Mouse (Mus musculus) v-Abl transformed pro-B cells (cell line): ENCODE measurements at regions not wholly inside any gene's neighbourhood (a gene's known extent, or its start where the extent isn't known, plus 50 kb on each side); places are given as distances from the start of the nearest gene placed in this dataset.

ENCODE experiments used
- in situ Hi-C, 2 experiments: fragments of 400-800 bp; cut with MboI; formaldehyde crosslinking; loops; one replicate each; pipeline ENCODE4 v1.15.1; 2025; ENCODE audit not compliant: unreplicated experiment in 2 of 2

DNA sequence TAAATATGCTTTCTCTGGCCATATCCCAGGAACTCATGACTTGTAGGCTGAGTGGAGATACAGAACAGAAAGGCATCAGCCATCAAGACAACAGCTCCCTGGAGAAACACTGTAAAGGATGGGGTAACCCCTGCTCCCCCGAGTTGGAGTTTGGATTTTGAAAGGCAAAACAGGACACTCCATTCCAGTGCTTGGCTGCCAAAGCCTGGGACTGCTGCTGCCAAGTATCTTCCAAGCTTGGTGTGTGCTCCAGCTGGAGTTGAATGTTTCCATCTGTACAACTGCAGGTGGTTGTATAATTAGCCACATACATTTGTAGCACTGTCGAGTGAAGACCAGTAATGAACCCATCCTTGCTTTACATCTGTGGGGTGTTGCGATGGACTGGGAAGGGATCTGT is 62.1 kb downstream of the 4933412E24Rik start:
- in situ Hi-C loops, result no loop called here

DNA sequence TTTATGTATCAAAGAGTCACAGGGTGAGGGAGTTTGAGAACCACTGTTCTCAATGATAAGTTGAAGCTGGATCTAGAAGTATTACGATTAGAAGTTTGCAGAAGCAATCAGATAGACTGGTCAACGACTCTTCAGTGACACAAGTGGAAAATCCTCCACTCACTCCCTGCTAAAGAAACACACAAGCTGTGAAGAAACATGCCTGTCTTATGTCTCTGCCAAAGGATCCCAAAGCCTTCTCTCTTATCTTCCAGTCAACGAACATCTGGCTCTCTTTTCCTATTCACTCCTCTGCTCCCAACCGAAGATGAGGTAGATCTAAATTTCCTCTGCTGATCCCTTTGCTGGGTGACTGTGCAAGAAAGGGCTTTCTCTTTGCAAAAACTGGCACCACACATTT is 62.6 kb downstream of the 4933412E24Rik start:
- in situ Hi-C loops, result no loop called here

DNA sequence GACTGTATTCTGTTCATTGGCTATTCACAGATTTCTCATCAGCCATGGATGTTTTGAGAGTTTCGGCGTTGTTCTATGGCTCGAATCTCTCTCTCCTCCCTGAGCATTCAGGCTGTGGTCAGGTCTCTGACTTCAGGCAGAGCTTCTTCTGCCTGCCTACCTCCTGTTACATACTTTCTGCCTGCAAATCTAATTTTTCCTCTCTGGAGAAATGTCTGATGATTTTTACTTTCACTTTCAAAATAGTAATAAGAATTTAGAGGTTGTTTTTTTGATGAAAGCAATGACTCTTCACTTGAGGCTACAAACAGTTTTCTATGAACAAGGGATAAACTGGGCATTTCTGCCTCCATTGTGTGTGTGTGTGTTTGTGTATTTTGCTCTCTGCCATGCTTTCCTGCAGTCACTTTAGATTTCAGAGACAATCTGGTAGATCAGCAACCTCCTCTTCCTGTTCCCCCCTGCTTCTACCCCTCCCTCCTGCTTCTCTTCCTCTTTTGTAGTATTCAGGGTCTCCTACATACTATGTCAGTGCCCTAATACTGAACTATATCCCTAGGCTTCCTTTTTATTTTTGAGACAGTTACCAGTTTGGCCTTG is 65.7 kb downstream of the 4933412E24Rik start:
- in situ Hi-C loops, result no loop called here

DNA sequence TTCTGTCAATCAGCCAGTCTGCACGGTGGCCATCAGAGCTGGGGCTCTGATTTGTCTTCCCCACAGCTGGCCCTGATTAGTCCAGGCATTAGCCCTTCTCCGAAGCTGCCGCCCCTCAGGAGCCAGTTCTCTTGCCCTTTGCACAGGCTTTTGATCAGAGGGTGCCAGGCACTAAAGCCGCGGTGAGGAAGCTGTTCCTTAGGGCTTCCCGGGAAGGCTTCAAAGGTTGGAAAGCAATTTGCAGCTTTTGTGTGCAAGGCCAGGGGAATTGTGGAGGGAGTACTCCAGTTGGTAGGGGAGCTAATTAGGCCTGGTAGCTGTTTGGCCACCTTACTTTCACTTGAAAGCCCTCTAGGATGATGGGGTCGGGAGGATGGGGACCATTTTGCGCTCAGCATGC is 71.2 kb downstream of the 4933412E24Rik start:
- in situ Hi-C loops, result no loop called here

DNA sequence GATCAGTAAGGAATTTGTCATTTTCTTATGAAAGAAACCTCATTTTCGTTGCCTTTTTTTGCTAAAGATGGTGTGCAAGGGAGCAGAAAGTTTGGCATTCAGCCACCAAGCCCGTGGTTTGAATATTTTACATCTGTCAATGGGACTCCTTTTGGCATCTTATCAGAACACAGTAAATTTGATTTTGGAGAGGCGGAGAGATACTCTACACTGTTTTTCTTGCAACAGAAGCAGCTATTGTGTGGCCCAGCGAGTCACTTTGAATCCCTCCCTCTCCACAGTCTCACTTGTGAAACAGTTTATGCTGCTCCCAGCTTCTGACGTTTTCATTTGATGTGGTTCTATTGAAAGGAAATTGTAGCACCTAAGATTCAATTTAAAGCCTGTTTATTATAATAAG is 79.9 kb downstream of the 4933412E24Rik start:
- in situ Hi-C loops, result no loop called here

DNA sequence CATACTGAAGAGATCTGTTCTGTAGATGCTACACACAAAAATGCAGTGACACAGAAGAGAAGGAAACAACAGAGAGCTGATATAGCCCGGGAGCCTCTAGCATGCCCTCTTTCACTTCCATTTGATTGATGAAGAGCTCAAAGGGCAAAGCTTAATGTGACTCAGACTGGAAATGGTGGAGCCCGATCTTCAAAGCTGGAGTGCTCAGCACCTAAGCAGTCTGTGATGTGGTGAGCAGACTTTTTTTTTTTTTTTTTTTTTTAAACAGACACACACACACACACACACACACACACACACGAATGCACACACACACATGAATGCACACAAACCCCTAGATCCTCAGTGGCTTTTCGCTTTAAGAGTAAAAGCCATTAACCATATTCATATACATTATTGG is 102.6 kb downstream of the 4933412E24Rik start:
- in situ Hi-C loops, result no loop called here

DNA sequence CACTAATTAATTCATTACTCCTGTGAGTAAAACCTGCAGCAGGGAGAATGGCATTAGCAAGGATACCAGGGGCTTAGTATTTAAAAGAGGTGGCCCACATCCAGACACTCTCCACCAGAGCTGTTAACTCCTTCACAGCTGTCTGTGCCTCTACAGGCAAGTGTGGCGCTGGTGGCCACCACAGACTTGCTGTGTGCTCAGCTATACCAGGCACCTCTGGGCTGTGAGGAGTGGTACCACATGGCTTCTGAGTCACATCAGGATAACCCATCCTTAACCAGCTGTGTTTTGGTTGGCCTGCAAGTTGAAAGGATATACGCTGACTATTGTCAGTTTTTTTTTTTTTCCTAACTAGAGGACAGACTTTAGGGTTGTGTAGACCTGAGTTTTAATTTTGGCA is 108.1 kb downstream of the 4933412E24Rik start:
- in situ Hi-C loops, result loop anchor here (5.0 to 10.0 kb wide), 2 partner anchors 1187 to 1189 kb away; no protein-coding TSS in a partner anchor

DNA sequence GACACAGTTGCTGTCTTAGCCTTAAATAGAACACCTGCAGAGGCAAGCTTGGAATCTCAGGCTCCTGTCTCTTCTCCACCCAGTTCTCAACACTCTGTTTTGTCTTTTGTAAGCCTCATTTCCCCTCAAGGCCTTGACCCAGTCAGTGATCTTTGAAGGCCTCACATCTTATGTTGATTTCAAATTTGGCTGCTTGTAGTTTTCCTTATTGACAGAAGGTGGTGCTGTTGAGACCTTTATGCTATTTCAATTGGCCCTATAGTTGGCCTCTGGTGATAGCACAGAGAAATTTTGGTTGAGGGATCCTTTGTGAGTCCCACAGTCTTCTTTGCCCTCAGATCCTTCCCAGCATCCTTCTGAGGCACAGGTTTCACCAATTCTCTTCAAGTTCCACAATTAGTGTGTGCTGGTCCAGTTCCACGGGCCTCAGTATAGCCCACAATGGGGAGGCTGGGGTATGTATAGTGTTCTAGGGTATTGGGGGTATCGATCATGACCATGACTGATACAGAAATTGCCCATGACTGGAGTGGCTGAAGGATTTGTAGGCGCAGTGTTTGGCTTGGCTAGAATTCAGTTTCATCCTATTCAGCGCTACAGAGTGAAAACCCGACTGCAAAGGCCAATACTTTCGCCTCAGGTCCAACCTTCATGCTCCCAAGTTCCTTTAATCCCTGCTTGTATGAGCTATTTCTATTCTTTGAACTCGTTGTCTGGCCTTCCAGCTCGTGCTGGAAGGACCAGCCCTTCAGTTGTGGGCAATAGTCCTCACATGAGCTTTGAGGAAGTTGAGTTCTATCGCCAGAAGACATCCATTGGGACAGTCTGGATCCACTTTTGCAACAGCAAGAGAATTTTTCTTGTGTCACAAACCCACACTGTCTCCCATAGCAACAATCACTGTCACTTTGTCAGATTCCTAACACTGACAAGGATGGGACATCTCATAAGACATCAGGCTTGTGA is 110.3 kb downstream of the 4933412E24Rik start:
- in situ Hi-C loops, result loop anchor here (5.0 to 10.0 kb wide), 2 partner anchors 1189 to 1191 kb away; no protein-coding TSS in a partner anchor

DNA sequence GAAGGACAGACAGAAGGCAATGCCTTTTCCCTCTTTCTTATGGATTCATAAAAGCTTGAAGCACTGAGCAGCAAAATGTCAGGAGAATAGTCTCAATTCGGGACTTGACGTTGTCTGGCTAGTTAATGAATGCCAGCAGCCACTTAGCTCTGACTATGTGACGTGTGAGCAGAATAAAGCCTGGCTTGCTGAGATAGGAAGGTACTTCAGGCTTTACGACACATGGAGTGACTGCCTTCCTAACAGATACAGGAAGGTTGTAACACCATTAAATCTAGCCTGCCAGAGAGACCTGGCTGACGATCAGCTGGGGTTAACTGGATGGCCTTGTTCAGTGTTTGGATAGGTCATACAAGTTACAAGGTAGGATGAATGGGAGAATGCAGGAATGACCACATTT is 111.7 kb downstream of the 4933412E24Rik start:
- in situ Hi-C loops, result loop anchor here (5.0 to 10.0 kb wide), 2 partner anchors 1190 to 1193 kb away; no protein-coding TSS in a partner anchor

DNA sequence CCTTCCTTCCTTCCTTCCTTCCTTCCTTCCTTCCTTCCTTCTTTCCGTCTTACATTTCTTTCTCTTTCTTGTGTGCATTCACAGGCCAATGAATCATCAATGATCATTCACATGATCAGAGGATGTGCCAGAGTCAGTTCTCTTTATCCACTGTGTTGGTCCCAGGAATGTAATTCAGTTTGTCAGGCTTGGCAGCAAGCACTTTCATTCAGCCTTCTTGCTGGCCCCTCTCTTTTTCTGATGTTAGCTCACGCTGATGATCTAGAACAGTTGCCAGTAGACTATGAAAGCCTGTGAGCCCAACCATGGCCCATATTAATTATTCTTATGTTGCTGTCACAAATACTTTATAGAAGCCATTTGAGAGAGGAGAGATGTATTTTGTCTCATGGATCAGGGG is 127.4 kb downstream of the 4933412E24Rik start:
- in situ Hi-C loops, result no loop called here

DNA sequence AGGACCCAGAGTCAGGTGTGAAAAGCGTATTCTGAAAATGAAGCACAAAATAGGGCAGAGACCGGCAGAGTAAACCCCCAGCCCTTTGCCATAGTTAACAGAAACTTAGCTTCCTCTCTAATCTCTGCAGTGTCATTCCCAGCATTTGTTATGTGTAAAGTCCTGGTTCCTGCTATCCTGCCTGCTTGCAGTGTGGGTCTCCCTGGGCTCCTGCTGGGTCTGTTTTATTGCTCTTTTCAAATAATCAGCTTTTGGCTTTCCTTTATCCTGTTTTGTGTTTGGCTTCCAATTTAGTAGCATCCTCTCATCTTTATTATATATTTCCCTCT is 128.3 kb downstream of the 4933412E24Rik start:
- in situ Hi-C loops, result no loop called here

DNA sequence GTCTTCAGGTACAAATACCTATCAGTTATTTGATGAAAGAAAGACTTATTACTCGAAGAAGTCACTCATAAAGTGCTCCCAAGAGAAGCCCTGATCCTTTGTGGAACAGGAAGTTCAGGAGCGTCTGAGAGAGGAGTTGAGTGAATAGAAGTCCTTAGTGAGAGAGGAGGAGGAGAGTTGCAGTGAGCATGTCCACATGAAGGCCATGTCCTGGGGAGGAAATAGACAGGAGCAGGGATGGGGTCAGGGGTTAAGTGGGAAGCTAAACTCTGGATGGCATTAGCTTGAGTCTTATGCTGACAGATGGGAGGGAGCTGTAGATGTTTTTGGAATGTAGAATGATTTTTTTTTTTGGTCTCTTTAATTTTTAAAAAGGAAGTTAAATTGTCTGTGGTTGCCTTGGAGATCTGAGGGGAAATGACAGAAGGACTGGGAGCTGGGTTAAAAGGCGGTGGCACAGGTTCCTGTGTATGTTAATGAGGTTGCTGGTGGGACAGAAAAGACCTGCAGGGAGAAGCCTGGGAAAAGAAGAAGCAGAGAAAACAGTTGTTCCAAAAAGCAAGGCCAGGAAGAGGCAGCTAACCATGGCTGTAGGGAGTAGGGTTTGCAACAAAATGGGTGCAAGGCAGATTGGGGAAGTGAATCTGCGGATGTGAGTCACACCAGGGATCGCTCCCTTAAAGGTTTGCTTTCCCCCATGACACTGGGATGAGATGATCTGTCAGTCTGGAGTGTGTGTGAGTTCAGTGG is 128.9 kb downstream of the 4933412E24Rik start:
- in situ Hi-C loops, result no loop called here

DNA sequence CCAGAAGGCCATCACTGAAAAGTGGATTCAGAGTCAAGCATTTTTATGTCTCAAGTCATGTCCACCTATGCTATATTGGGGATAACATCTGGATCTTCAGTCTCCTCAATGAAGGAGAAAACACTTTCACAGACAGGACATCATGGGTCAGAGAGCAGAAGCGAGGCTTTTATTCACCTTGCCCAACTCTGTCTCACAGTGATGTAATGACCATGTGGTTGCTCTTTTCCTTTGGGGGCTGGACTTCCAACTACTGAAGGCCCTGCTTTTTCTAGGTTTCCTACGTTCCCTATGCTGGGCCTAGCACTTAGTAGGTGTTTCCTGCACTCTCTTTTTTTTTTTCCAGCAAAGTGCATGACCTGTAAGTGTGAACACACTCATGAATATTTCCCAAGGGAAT is 130.4 kb downstream of the 4933412E24Rik start:
- in situ Hi-C loops, result no loop called here

DNA sequence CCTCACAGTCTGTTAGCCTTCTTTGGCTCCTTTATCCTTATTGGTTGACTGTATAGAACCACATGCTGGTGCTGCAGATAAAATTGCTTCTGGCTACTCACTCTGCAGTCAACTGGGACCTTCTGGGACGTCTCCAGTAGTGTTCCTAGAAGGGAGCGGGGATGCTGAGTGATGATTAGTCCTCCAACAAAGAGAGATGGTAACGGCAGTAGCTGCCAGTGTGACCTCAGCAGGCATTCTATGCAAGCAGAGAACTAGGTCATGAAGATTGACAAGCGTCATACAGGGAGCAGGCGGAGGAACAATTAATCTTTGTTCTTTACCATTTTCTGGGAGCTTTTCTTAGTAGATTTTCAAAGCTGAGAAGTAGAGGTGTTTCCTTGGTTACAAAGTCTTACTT is 134.0 kb downstream of the 4933412E24Rik start:
- in situ Hi-C loops, result no loop called here

DNA sequence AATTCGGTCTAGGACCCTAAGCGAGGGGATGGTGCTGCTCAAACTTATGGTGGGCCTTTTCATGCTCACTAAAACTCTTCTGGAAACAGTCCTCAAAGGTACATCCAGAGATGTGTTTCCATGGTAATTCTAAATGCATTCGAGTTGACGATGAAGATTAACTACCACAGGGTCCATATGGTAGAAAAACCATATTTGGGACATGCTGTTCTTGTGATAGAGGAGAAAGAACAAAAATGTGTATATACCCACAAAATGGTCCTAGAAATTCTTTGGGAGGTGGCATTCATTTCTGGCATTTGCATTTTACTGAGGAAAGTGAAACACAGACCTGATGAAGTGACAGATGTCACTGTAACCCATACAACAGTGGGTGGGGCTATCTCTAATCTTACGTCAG is 136.0 kb downstream of the 4933412E24Rik start:
- in situ Hi-C loops, result no loop called here

DNA sequence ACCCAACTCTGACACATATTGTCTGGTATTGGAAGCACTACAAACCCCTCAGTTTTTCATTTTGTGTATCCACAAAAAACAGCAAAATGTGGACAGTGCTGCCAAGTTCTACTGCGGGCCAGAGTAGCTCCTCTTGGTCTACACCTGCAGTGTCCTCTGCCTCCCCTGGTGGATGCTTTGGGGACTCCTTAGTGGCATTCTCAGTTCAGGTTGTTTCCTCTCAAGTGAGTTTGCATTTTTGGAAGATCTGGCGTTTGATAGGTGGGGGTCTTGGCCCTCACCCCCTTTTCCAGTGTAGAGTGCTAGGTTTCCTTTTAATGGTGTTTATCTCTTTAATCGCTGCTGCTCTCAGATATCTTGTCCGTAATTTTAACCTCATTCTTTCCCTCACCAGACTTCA is 137.1 kb downstream of the 4933412E24Rik start:
- in situ Hi-C loops, result no loop called here

DNA sequence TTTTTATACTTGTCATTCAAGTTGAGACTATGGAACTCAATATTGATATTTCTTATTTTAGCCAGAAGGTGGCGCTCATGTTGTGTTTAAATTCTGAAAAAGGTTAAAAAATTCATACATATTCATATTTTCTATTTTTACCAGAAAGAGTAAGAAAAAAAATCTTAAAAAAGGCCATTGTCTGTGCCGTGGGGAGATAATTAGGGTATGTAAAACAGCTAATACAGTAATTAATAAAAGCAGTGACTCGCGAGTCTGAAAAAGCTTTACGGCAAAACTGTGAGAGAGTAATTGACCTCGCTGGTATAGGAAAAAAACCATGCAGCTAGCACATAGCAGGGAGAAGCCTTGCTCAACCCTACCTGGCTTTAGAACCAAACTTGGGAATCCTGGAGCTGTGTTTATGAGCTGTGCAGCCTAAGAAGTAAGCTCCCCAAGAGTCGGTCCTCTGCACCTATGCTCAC is 140.1 kb downstream of the 4933412E24Rik start:
- in situ Hi-C loops, result no loop called here

DNA sequence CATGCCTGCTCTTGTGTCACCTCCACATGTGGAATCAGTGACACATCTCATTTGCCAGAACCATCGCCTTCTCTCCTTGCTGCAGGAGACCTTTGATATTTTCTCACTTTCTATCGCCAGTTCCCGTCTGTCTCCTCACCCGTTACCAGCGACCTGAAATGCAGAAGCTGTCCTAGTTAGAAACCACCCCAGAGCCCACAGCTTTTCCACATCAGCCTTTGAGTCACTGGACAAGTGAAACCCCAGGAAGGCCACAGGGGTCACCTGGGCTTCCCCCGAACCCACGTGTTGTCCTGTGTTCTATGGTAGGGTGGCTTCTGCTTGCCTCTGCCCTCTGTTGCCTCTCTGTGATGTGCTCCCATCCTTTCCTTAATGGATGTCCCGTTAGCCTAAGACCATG is 149.7 kb downstream of the 4933412E24Rik start:
- in situ Hi-C loops, result loop anchor here (5.0 kb wide), 2 partner anchors 474 to 479 kb away; no protein-coding TSS in a partner anchor

DNA sequence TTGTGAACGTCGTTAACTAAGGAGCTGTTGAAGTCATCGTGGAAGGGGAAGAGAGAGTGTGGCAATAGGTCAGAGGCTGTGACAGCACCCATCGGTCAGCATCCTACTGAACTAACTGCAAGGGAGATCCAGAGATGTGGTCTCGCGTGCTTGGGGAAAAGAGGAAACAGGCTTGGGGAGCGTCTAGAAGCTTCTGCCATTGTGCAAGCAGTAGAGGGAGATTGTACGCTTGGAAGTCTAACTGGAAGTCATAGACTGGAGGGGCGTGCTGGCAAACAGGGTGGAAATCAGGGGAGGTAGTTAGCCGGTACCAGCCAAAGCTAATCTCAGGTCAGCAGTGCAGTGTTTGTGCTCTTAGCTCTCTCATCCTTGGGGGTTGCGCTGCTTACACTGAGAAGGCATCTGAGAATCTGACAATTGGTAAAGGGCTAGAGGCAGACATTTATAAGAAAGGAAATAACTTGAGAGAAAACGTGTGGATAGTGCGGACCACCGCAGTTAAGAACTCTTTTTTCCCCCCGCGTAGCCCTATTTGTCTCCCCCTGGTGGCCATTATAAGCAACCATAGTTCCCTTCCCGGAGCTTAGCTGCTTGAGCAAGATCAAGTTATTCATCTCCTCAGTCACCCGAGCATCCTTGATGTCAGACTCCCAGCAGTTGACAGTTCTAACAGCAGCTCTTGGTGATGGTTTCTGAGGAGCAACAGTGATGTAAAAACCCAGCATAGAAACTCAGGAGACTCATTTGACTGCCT is 151.5 kb downstream of the 4933412E24Rik start:
- in situ Hi-C loops, result loop anchor here (5.0 kb wide), 2 partner anchors 473 to 478 kb away; no protein-coding TSS in a partner anchor

DNA sequence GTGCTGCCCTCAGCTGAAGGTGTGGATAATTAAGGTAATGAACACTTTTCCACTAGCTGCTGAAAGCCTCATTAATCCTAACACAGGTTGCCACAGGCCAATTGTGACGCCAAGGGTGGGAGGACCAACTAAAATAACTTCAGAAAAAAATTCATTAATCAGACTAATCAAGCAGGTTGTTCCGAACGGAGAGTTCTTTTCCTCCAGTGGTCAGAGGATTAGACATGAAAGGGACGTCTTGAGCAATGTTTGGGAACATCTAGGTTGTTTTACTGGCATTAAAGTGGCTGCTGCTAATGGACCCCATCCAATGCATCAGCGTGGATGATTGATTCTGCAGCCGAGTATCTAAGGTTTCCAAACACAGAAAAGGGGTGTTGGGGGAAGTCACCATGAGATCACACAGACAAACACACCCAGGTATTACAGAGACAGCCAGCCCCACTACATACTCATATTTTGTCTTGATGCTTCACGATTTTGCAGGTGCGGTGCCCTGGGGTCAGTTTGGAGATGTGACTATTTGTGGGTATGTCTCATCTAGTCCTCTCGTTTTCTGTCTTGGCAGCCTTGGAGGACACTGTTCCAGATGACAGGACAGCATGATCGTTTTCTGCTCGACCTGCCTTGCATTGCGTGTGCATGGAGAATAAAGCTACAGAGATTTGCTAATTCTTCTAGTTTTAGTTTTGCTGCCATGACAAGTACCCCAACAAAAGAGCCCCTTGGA is 164.0 kb downstream of the 4933412E24Rik start:
- in situ Hi-C loops, result no loop called here
